Mouse (Mus musculus): ENCODE results near the gene Vps37b. TPM values are rescaled to one million over a fixed set of nuclear protein-coding genes. Genes with fewer than 3 reads are reported as not detected.

The Vps37b gene
- polyA plus RNA-seq, 1 experiment from 2014 or later = 70.9 TPM

DNA sequence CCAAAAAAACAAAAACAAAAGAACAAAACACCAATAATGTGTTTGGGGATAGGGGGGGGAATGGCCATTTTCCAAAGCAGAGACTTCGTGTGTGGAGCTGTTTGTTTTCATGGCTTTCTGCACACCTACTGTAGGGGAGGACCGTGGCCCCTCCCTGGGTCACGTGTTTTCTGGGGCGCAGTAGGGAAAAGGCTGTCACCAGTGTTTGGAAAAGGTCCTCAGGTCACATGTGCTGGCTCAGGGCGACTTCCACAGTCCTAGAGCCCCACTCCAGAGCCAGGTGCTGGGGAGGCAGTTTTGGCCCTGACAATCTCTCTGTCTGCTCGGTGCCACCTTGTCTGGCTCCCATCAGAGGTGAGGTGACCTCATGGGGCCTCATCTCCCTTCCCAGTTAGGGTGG, 36.7 kb downstream of the Vps37b start:
- Histone ChIP-seq H3K4me3 (ENCODE audit: low read length) (no peak overlapping the region), H3K27ac (ENCODE audit: low read depth, low read length) (no peak overlapping the region), H3K9me3 (ENCODE audit: control insufficient read depth, low read length) (no peaks in the 10 kb centered on the region), H3K4me1 (ENCODE audit: control insufficient read depth, insufficient read depth, low read depth, low read length) (peaks cover 14% of the 10 kb centered on the region), H3K9ac (ENCODE audit: low read depth, low read length) (no peak overlapping the region), H3K27me3 (replicated peaks; ENCODE audit: control insufficient read depth, insufficient read depth, low read length) (no peaks in the 10 kb centered on the region), H3K36me3 (ENCODE audit: control insufficient read depth, insufficient read depth, low read length) (peaks cover 10% of the 10 kb centered on the region), H3K4me2 (ENCODE audit: low read length) (no peak overlapping the region)
- 80% methylated on average over 6 of the region's 6 CpGs for WGBS
- ATAC-seq = no peak

DNA sequence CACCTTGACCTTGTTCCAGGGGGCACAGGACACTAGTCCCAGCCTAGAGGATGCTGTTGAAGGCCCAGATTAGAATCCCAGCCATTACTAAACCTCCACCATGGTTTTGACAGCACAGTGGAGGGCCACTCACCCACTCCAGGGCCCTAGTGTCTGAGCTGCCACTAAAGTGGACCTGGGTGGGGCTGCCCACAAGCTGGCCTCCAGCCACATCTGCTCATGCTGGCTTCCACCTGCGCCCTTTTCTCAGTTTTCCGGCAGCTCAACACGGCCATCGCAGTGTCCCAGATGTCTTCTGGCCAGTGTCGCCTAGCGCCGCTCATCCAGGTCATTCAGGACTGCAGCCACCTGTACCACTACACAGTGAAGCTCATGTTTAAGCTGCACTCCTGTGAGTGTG, 37.6 kb downstream of the Vps37b start:
- no peak overlapping the region for H3K9ac ChIP-seq (ENCODE audit: low read depth, low read length)
- no peak overlapping the region; the same call in 1 of the 2 replicates for H3K27ac ChIP-seq (ENCODE audit: low read depth, low read length)
- H3K4me2 ChIP-seq (ENCODE audit: low read length) = no peak overlapping the region
- H3K4me3 ChIP-seq (ENCODE audit: low read length) = no peak overlapping the region
- H3K4me1 ChIP-seq (ENCODE audit: control insufficient read depth, insufficient read depth, low read depth, low read length) = peaks cover 21% of the 10 kb centered on the region
- WGBS = 79% methylated on average over 7 of the region's 7 CpGs
- peaks cover 10% of the 10 kb centered on the region for H3K36me3 ChIP-seq (ENCODE audit: control insufficient read depth, insufficient read depth, low read length)
- H3K9me3 ChIP-seq (ENCODE audit: control insufficient read depth, low read length) = no peaks in the 10 kb centered on the region
- no peak for ATAC-seq
- H3K27me3 ChIP-seq (replicated peaks; ENCODE audit: control insufficient read depth, insufficient read depth, low read length) = no peaks in the 10 kb centered on the region

- Histone ChIP-seq H3K9me3 (ENCODE audit: control insufficient read depth, low read length) (no peaks in the 10 kb centered on the region), H3K27me3 (replicated peaks; ENCODE audit: control insufficient read depth, insufficient read depth, low read length) (no peaks in the 10 kb centered on the region), H3K4me3 (ENCODE audit: low read length) (no peak overlapping the region), H3K9ac (ENCODE audit: low read depth, low read length) (no peak overlapping the region), H3K4me1 (ENCODE audit: control insufficient read depth, insufficient read depth, low read depth, low read length) (peaks cover 21% of the 10 kb centered on the region), H3K4me2 (ENCODE audit: low read length) (no peak overlapping the region), H3K27ac (ENCODE audit: low read depth, low read length) (peak overlapping the region; percentile 75), H3K36me3 (ENCODE audit: control insufficient read depth, insufficient read depth, low read length) (peaks cover 7% of the 10 kb centered on the region)
- peak; percentile 84 for ATAC-seq
- WGBS = 36% methylated on average over 7 of the region's 7 CpGs
Measured at GRCm38 (mm10) chr5:123993263-123994036, 38.6 kb downstream of the Vps37b start.

GRCm38 (mm10) chr5:123992794-123993193, 39.3 kb downstream of the Vps37b start:
- Histone ChIP-seq H3K27ac (ENCODE audit: low read depth, low read length) (peak overlapping the region; percentile 39; the same call in 1 of the 2 replicates), H3K4me1 (ENCODE audit: control insufficient read depth, insufficient read depth, low read depth, low read length) (peaks cover 21% of the 10 kb centered on the region), H3K27me3 (replicated peaks; ENCODE audit: control insufficient read depth, insufficient read depth, low read length) (no peaks in the 10 kb centered on the region), H3K36me3 (ENCODE audit: control insufficient read depth, insufficient read depth, low read length) (peaks cover 7% of the 10 kb centered on the region), H3K4me2 (ENCODE audit: low read length) (no peak overlapping the region), H3K9me3 (ENCODE audit: control insufficient read depth, low read length) (no peaks in the 10 kb centered on the region), H3K9ac (ENCODE audit: low read depth, low read length) (no peak overlapping the region), H3K4me3 (ENCODE audit: low read length) (no peak overlapping the region)
- WGBS = 34% methylated on average over 5 of the region's 5 CpGs
- peak; percentile 50 for ATAC-seq

DNA sequence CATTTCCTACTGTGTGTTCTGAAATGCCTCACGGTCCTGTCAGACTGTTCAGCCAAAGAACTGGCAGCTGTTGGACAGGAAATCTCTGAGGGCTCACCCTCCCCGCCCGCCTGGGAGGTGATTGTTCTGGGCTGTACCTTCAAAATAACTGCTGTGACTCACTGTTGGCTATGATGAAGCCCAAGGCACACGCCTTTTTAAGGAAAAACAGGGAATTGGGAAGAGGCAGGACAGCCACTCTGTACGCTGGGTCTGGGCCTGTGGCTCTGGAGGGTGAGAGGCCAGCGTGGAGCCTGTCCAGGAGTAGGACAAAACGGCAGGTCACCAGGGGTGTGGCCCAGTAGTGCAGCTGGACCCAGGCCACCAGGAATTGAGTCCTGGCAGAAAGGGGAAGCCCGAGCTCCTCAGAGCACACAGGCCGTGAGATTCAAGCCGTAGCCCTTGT, 39.9 kb downstream of the Vps37b start:
- peaks cover 18% of the 10 kb centered on the region for H3K4me1 ChIP-seq (ENCODE audit: control insufficient read depth, insufficient read depth, low read depth, low read length)
- H3K4me2 ChIP-seq (ENCODE audit: low read length) = no peak overlapping the region
- H3K4me3 ChIP-seq (ENCODE audit: low read length) = no peak overlapping the region
- H3K9me3 ChIP-seq (ENCODE audit: control insufficient read depth, low read length) = no peaks in the 10 kb centered on the region
- no peak for ATAC-seq
- H3K36me3 ChIP-seq (ENCODE audit: control insufficient read depth, insufficient read depth, low read length) = peaks cover 5% of the 10 kb centered on the region
- peak overlapping the region; percentile 39; the same call in 1 of the 2 replicates for H3K27ac ChIP-seq (ENCODE audit: low read depth, low read length)
- WGBS = 72% methylated on average over 10 of the region's 10 CpGs
- H3K27me3 ChIP-seq (replicated peaks; ENCODE audit: control insufficient read depth, insufficient read depth, low read length) = no peaks in the 10 kb centered on the region; the same call in 1 of the 2 replicates
- no peak overlapping the region; the same call in 1 of the 2 replicates for H3K9ac ChIP-seq (ENCODE audit: low read depth, low read length)

DNA sequence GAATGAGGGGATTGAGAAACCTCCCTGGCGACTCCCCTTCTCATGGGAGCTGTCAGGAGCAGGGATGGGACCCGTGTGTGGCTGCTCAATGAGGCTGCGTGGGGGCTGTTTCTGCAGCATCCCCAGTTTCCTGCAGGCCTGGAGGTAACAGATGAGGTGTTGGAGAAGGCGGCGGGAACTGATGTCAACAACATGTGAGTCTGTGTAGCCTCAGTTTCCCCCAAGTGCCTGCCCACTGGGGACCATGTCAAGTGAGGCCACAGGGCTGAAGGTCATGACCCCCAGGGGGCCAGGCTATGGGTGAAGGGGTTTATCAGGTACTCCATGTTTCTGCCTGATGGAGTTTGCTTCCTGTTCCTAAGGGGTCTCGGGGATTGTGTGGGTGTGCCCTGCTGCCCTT, 40.7 kb downstream of the Vps37b start:
- no peaks in the 10 kb centered on the region; the same call in 1 of the 2 replicates for H3K27me3 ChIP-seq (replicated peaks; ENCODE audit: control insufficient read depth, insufficient read depth, low read length)
- H3K9ac ChIP-seq (ENCODE audit: low read depth, low read length) = no peak overlapping the region
- H3K4me3 ChIP-seq (ENCODE audit: low read length) = no peak overlapping the region

GRCm38 (mm10) chr5:123989941-123990885, 41.9 kb downstream of the Vps37b start:
- peaks cover 15% of the 10 kb centered on the region for H3K4me1 ChIP-seq (ENCODE audit: control insufficient read depth, insufficient read depth, low read depth, low read length)
- ATAC-seq = peak; percentile 58
- 32% methylated on average over 20 of the region's 20 CpGs for WGBS
- H3K36me3 ChIP-seq (ENCODE audit: control insufficient read depth, insufficient read depth, low read length) = 0 out of 2 replicates have a peak, but pooled peaks cover 2% of the 10 kb centered on the region
- no peaks in the 10 kb centered on the region; the same call in 1 of the 2 replicates for H3K27me3 ChIP-seq (replicated peaks; ENCODE audit: control insufficient read depth, insufficient read depth, low read length)
- H3K9me3 ChIP-seq (ENCODE audit: control insufficient read depth, low read length) = no peaks in the 10 kb centered on the region
- no peak overlapping the region for H3K4me2 ChIP-seq (ENCODE audit: low read length)
- H3K27ac ChIP-seq (ENCODE audit: low read depth, low read length) = peak overlapping the region; percentile 40; the same call in 1 of the 2 replicates
- no peak overlapping the region; the same call in 1 of the 2 replicates for H3K9ac ChIP-seq (ENCODE audit: low read depth, low read length)
- no peak overlapping the region for H3K4me3 ChIP-seq (ENCODE audit: low read length)

More for the DNA sequence above, 40.7 kb downstream of the Vps37b start:
- Histone ChIP-seq H3K4me1 (ENCODE audit: control insufficient read depth, insufficient read depth, low read depth, low read length) (peaks cover 15% of the 10 kb centered on the region), H3K4me2 (ENCODE audit: low read length) (no peak overlapping the region), H3K36me3 (ENCODE audit: control insufficient read depth, insufficient read depth, low read length) (0 out of 2 replicates have a peak, but pooled peaks cover 2% of the 10 kb centered on the region), H3K27ac (ENCODE audit: low read depth, low read length) (no peak overlapping the region), H3K9me3 (ENCODE audit: control insufficient read depth, low read length) (no peaks in the 10 kb centered on the region)
- ATAC-seq = no peak
- WGBS = 79% methylated on average over 6 of the region's 6 CpGs

DNA sequence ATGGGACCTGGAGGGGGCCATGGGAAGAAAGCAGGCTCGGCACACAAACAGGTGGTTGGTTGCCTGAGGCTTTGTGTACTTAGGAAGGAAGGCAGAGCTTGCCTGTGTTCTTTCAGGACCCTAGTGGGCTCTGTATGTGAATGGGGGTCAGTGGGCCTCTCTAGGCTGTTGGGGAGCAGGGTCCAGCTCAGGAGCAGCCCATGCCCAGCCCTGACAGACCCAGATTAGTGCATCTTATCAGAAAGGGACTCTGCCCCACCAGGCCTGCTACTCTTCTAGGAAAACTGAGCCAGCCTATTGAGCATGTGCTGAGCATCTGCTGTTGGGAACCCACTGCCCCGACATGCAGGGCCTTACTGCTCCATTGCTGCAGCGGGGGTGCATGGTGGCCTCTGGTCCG, 44.6 kb downstream of the Vps37b start:
- no peak overlapping the region for H3K4me3 ChIP-seq (ENCODE audit: low read length)
- H3K36me3 ChIP-seq (ENCODE audit: control insufficient read depth, insufficient read depth, low read length) = 0 out of 2 replicates have a peak, but pooled peaks cover 2% of the 10 kb centered on the region
- WGBS = 68% methylated on average over 4 of the region's 4 CpGs
- no peak overlapping the region for H3K27ac ChIP-seq (ENCODE audit: low read depth, low read length)
- H3K4me2 ChIP-seq (ENCODE audit: low read length) = no peak overlapping the region
- no peaks in the 10 kb centered on the region for H3K9me3 ChIP-seq (ENCODE audit: control insufficient read depth, low read length)
- peaks cover 11% of the 10 kb centered on the region for H3K4me1 ChIP-seq (ENCODE audit: control insufficient read depth, insufficient read depth, low read depth, low read length)
- H3K27me3 ChIP-seq (replicated peaks; ENCODE audit: control insufficient read depth, insufficient read depth, low read length) = no peaks in the 10 kb centered on the region; the same call in 1 of the 2 replicates
- ATAC-seq = no peak
- H3K9ac ChIP-seq (ENCODE audit: low read depth, low read length) = no peak overlapping the region
